Mouse (Mus musculus): Measurements from ENCODE around the gene Prr23a3. TPM values are rescaled to one million over a fixed set of nuclear protein-coding genes. Genes with fewer than 3 reads are reported as not detected.

Prr23a3 gene
- polyA plus RNA-seq, 1 experiment from 2014 or later = not detected

DNA sequence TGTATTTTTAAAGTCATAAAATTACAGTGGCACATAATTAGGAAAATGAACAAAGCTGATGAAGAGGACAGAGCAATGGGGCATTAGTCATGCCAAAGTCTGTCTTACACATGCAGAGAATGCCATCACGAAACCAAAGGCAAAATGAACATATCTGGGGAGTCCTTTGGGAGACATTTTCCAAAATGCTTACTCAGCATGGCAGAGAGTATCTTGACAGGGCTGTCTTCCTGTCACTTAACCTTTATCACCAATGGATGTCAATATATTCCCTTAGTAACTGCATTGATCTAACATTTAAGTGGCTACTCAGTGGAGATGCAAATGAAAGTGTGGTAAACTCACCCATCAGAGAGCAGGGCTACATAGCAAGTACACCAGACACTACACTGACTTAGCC is 36.9 kb downstream of the Prr23a3 start:
- Histone ChIP-seq H3K4me3 (replicated peaks; ENCODE audit: low read depth, low read length) (no peak overlapping the region), H3K9me3 (replicated peaks; ENCODE audit: low read length) (no peaks in the 10 kb centered on the region; the same call in 1 of the 2 replicates), H3K36me3 (ENCODE audit: insufficient read depth, low read length) (no peaks in the 10 kb centered on the region), H3K9ac (ENCODE audit: low read depth, low read length) (no peak overlapping the region), H3K27ac (no peak overlapping the region), H3K27me3 (ENCODE audit: insufficient read depth, low read length) (no peaks in the 10 kb centered on the region), H3K4me2 (ENCODE audit: low read length) (no peak overlapping the region), H3K4me1 (replicated peaks; ENCODE audit: insufficient read depth, low read length) (no peaks in the 10 kb centered on the region)
- ATAC-seq (replicated peaks; ENCODE audit: low FRiP score, low read depth) (no peak), DNase-seq (ENCODE audit: low spot score) (no peak)
- WGBS = 74% methylated on average over 1 of the region's 1 CpGs
- TF ChIP-seq CTCF (IDR thresholded peaks at IDR 0.05; ENCODE audit: low read depth) = no peak

DNA sequence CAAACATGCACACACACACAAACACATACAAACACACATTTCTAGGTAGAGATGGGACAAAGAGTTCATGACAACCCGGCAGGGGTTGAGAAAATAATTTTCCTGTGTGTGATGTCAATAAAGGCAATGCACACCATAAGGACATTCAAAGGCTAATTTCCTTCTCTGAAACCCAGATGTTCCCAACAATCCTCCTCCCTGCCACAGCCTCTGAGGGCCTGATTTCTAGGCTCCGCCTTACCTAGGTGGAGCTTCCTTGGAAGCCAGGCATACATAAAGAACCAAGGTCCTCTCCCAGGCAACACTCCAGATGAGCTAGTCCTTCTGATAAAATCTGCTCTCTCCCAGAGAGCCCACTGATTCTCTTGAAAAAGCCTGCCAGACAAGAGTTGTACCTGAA is 38.3 kb downstream of the Prr23a3 start, which contains the start of gene 7420426K07Rik:
7420426K07Rik (plus strand) TSS at position 301 of the 400 bp plus-strand sequence.
- no peak for ATAC-seq (replicated peaks; ENCODE audit: low FRiP score, low read depth)
- no peak within 1 kb of the TSS for H3K27ac ChIP-seq
- no peak for TF ChIP-seq CTCF (IDR thresholded peaks at IDR 0.05; ENCODE audit: low read depth)
- no peak within 1 kb of the TSS for H3K4me3 ChIP-seq (replicated peaks; ENCODE audit: low read depth, low read length)
- H3K27me3 ChIP-seq (ENCODE audit: insufficient read depth, low read length) = no peaks in the 10 kb centered on the region
- WGBS = 87% methylated on average over 2 of the region's 2 CpGs
- H3K9me3 ChIP-seq (replicated peaks; ENCODE audit: low read length) = no peaks in the 10 kb centered on the region
- no peaks in the 10 kb centered on the region for H3K4me1 ChIP-seq (replicated peaks; ENCODE audit: insufficient read depth, low read length)
- H3K36me3 ChIP-seq (ENCODE audit: insufficient read depth, low read length) = no peaks in the 10 kb centered on the region
- H3K9ac ChIP-seq (ENCODE audit: low read depth, low read length) = no peak within 1 kb of the TSS
- DNase-seq (ENCODE audit: low spot score) = no peak
- H3K4me2 ChIP-seq (ENCODE audit: low read length) = no peak within 1 kb of the TSS

Other genes starting within 250 kb of the Prr23a3 start
- gene Prr23a1, start 22.3 kb upstream of the Prr23a3 start, polyA plus RNA-seq (2015; fragmentation: Nextera tagmentation; extraction: Ambion mirVana) = not detected in 2 replicates
- not detected in 2 replicates for gene Prr23a2, start 8.3 kb upstream of the Prr23a3 start, polyA plus RNA-seq (2015; fragmentation: Nextera tagmentation; extraction: Ambion mirVana)
- not detected in 2 replicates for gene 7420426K07Rik, start 38.4 kb downstream of the Prr23a3 start, polyA plus RNA-seq (2015; fragmentation: Nextera tagmentation; extraction: Ambion mirVana)
- gene Foxl2, start 90.5 kb downstream of the Prr23a3 start, polyA plus RNA-seq (2015; fragmentation: Nextera tagmentation; extraction: Ambion mirVana) = not detected in 2 replicates
- 59.1 and 61.3 TPM in 2 replicates for gene Faim, start 121.6 kb downstream of the Prr23a3 start, polyA plus RNA-seq (2015; fragmentation: Nextera tagmentation; extraction: Ambion mirVana)
- 0.71 and 0.76 TPM in 2 replicates for gene Gm1123, start 170.9 kb downstream of the Prr23a3 start, polyA plus RNA-seq (2015; fragmentation: Nextera tagmentation; extraction: Ambion mirVana)

All from kidney, postnatal 0 days (tissue).